Mouse (Mus musculus): Measurements from ENCODE around the gene Gm7544. TPM values are rescaled to one million over a fixed set of nuclear protein-coding genes. Genes with fewer than 3 reads are reported as not detected.

Gm7544 gene
- polyA plus RNA-seq, 2 experiments, result not detected

- Histone ChIP-seq H3K27me3 (ENCODE audit: control insufficient read depth, insufficient read depth, low read length) (no peaks in the 10 kb centered on the region), H3K36me3 (ENCODE audit: control insufficient read depth, insufficient read depth, low read length) (no peaks in the 10 kb centered on the region), H3K9me3 (ENCODE audit: control insufficient read depth, low read length) (no peaks in the 10 kb centered on the region), H3K27ac (replicated peaks; ENCODE audit: low read depth, low read length) (no peak overlapping the region), H3K4me3 (replicated peaks; ENCODE audit: low read length) (no peak overlapping the region), H3K9ac (ENCODE audit: low read depth, low read length, severe bottlenecking) (no peak overlapping the region), H3K4me2 (replicated peaks; ENCODE audit: low read depth, low read length, severe bottlenecking) (no peak overlapping the region), H3K4me1 (ENCODE audit: control insufficient read depth, insufficient read depth, low read length) (0 out of 2 replicates have a peak, but pooled peaks cover 4% of the 10 kb centered on the region)
- WGBS, result 35% methylated on average over 4 of the region's 4 CpGs
- DNase-seq (ENCODE audit: low spot score), result peak; percentile 64
- TF ChIP-seq POLR2A (IDR thresholded peaks at IDR 0.05; ENCODE audit: borderline replicate concordance, extremely low read depth, insufficient read depth, insufficient read length), result no peak
- no peak for ATAC-seq (ENCODE audit: low FRiP score, low read depth)
These were observed 31.9 kb upstream of the Gm7544 start for GRCm38 (mm10) chr1:82987530-82988198.

DNA sequence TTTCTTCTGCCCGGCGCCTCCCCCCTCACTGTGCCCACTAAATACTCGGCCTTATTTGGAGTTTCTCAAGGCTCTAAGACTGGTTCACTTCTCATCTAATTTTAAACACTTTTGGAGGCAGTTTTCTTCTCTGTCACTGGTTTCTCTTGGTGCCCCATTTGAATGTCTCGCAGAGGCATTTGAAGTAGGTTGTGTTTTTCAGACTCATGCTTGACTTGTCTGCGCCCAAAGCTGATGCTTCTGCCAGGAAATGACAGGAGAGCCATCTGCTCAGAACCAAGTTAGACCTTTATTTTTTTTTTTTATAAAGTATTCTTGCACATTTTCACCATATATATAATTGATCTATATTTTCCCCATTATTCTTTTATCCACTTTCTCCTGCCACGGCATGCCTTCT lies 30.9 kb upstream of the Gm7544 start:
- Histone ChIP-seq H3K27me3 (ENCODE audit: control insufficient read depth, insufficient read depth, low read length) (no peaks in the 10 kb centered on the region), H3K4me2 (replicated peaks; ENCODE audit: low read depth, low read length, severe bottlenecking) (no peak overlapping the region), H3K9ac (ENCODE audit: low read depth, low read length, severe bottlenecking) (no peak overlapping the region), H3K4me1 (ENCODE audit: control insufficient read depth, insufficient read depth, low read length) (0 out of 2 replicates have a peak, but pooled peaks cover 4% of the 10 kb centered on the region), H3K27ac (replicated peaks; ENCODE audit: low read depth, low read length) (no peak overlapping the region), H3K9me3 (ENCODE audit: control insufficient read depth, low read length) (no peaks in the 10 kb centered on the region), H3K4me3 (replicated peaks; ENCODE audit: low read length) (no peak overlapping the region), H3K36me3 (ENCODE audit: control insufficient read depth, insufficient read depth, low read length) (no peaks in the 10 kb centered on the region)
- WGBS, result 89% methylated on average over 6 of the region's 6 CpGs
- DNase-seq (ENCODE audit: low spot score) (no peak), ATAC-seq (ENCODE audit: low FRiP score, low read depth) (no peak)
- no peak for TF ChIP-seq POLR2A (IDR thresholded peaks at IDR 0.05; ENCODE audit: borderline replicate concordance, extremely low read depth, insufficient read depth, insufficient read length)

DNA sequence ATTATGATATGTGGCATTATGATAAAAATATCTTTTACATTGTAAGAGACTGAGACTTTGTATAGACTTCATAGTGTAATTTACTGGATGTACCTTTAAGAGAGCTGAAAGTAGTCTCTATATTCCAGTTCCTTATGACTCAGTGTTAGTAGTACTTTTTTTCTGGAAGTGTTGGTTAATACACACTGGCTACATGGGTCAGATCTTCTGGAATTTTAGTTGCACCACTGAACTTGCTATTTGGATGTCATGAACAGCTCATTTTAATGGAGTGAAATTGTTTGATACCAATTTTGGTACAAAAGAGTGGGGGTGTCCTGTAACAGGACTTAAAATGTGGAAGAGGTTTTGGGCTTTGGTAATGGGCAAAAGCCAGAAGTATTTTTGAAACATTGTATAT lies 22.0 kb upstream of the Gm7544 start:
- H3K4me3 ChIP-seq (replicated peaks; ENCODE audit: low read length), result no peak overlapping the region
- no peaks in the 10 kb centered on the region for H3K4me1 ChIP-seq (ENCODE audit: control insufficient read depth, insufficient read depth, low read length)
- ATAC-seq (ENCODE audit: low FRiP score, low read depth) (no peak), DNase-seq (ENCODE audit: low spot score) (no peak)
- TF ChIP-seq POLR2A (IDR thresholded peaks at IDR 0.05; ENCODE audit: borderline replicate concordance, extremely low read depth, insufficient read depth, insufficient read length), result no peak
- no peaks in the 10 kb centered on the region for H3K36me3 ChIP-seq (ENCODE audit: control insufficient read depth, insufficient read depth, low read length)
- H3K27me3 ChIP-seq (ENCODE audit: control insufficient read depth, insufficient read depth, low read length), result no peaks in the 10 kb centered on the region
- H3K9me3 ChIP-seq (ENCODE audit: control insufficient read depth, low read length), result no peaks in the 10 kb centered on the region
- no peak overlapping the region for H3K27ac ChIP-seq (replicated peaks; ENCODE audit: low read depth, low read length)
- no peak overlapping the region for H3K4me2 ChIP-seq (replicated peaks; ENCODE audit: low read depth, low read length, severe bottlenecking)
- no peak overlapping the region for H3K9ac ChIP-seq (ENCODE audit: low read depth, low read length, severe bottlenecking)

DNA sequence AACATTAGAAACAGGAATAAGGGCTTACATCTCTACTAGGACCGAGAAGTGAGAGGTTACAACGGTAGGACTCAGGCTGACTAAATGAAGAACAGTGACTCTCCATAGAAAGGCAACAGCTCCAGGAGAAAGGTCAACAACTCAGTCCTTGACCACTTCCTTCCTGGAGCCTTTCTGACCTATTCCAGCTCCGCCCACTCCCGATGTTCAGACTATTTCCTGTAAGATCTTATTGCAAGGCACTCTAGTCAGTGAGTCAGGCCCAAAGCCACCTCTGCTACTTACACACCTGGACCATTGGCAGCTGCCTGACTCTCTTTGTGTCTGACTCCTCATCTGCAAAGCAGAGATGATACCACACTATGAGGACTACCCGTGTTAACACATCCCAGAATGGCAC lies 19.9 kb upstream of the Gm7544 start:
- Histone ChIP-seq H3K4me3 (replicated peaks; ENCODE audit: low read length) (no peak overlapping the region), H3K36me3 (ENCODE audit: control insufficient read depth, insufficient read depth, low read length) (no peaks in the 10 kb centered on the region), H3K27ac (replicated peaks; ENCODE audit: low read depth, low read length) (no peak overlapping the region), H3K9me3 (ENCODE audit: control insufficient read depth, low read length) (no peaks in the 10 kb centered on the region), H3K27me3 (ENCODE audit: control insufficient read depth, insufficient read depth, low read length) (no peaks in the 10 kb centered on the region), H3K9ac (ENCODE audit: low read depth, low read length, severe bottlenecking) (no peak overlapping the region), H3K4me2 (replicated peaks; ENCODE audit: low read depth, low read length, severe bottlenecking) (no peak overlapping the region), H3K4me1 (ENCODE audit: control insufficient read depth, insufficient read depth, low read length) (no peaks in the 10 kb centered on the region)
- TF ChIP-seq POLR2A (IDR thresholded peaks at IDR 0.05; ENCODE audit: borderline replicate concordance, extremely low read depth, insufficient read depth, insufficient read length), result no peak
- DNase-seq (ENCODE audit: low spot score), result no peak
- WGBS, result 79% methylated on average over 5 of the region's 5 CpGs
- ATAC-seq (ENCODE audit: low FRiP score, low read depth), result no peak

- H3K36me3 ChIP-seq (ENCODE audit: control insufficient read depth, insufficient read depth, low read length), result no peaks in the 10 kb centered on the region
- H3K9me3 ChIP-seq (ENCODE audit: control insufficient read depth, low read length), result no peaks in the 10 kb centered on the region
- H3K4me2 ChIP-seq (replicated peaks; ENCODE audit: low read depth, low read length, severe bottlenecking), result no peak overlapping the region
- 92% methylated on average over 9 of the region's 9 CpGs for WGBS
- TF ChIP-seq POLR2A (IDR thresholded peaks at IDR 0.05; ENCODE audit: borderline replicate concordance, extremely low read depth, insufficient read depth, insufficient read length), result no peak
- no peaks in the 10 kb centered on the region for H3K4me1 ChIP-seq (ENCODE audit: control insufficient read depth, insufficient read depth, low read length)
- H3K9ac ChIP-seq (ENCODE audit: low read depth, low read length, severe bottlenecking), result no peak overlapping the region
- H3K4me3 ChIP-seq (replicated peaks; ENCODE audit: low read length), result no peak overlapping the region
- H3K27ac ChIP-seq (replicated peaks; ENCODE audit: low read depth, low read length), result no peak overlapping the region
- ATAC-seq (ENCODE audit: low FRiP score, low read depth) (no peak), DNase-seq (ENCODE audit: low spot score) (no peak)
- H3K27me3 ChIP-seq (ENCODE audit: control insufficient read depth, insufficient read depth, low read length), result no peaks in the 10 kb centered on the region
These were observed 18.5 kb upstream of the Gm7544 start for GRCm38 (mm10) chr1:82974342-82974741.
